In genomic region chr2:19430746-19431145, GRCm38 (mm10) we compare ENCODE assay signal across 10 mouse cellular contexts. TPM values are rescaled to one million over a fixed set of nuclear protein-coding genes. Genes with fewer than 3 reads are reported as not detected.
DNase-seq lines count a peak whose midpoint lies in the region; ATAC-seq and TF ChIP-seq lines count a peak whose summit lies in the region.
"Had no signal": no experiment of that assay in that cellular context is flagged by ENCODE, and none has a peak within 500 bp of the region (broad histone marks: within the 10 kb centered on the region; RNA-seq: fewer than 3 reads in every experiment).

No protein-coding gene starts in this region.

- peak overlapping the region; percentile 73 for H3K4me3 ChIP-seq in E14TG2a.4 (replicated peaks; ENCODE audit: low read length)
- H3K4me3 ChIP-seq in forebrain, embryonic 11.5 days (ENCODE audit: low read depth, low read length), result peak overlapping the region; percentile 14; the same call in 1 of the 2 replicates
- H3K4me3 ChIP-seq in limb, embryonic 15.5 days, result no peak overlapping the region

- WGBS in forebrain, embryonic 11.5 days, result under 1% methylated on average over 33 of the region's 33 CpGs
- under 1% methylated on average over 33 of the region's 33 CpGs for WGBS in limb, embryonic 15.5 days

- H3K4me1 ChIP-seq in E14TG2a.4 (replicated peaks; ENCODE audit: low read depth, low read length), result peaks cover 15% of the 10 kb centered on the region
- 0 out of 2 replicates have a peak, but pooled peaks cover 7% of the 10 kb centered on the region for H3K4me1 ChIP-seq in forebrain, embryonic 11.5 days (replicated peaks; ENCODE audit: control insufficient read depth, insufficient read depth, low read length)
- H3K4me1 ChIP-seq in limb, embryonic 15.5 days, result peaks cover 16% of the 10 kb centered on the region

- no peak overlapping the region for H3K27ac ChIP-seq in forebrain, embryonic 11.5 days (ENCODE audit: low read depth, low read length)
- no peak overlapping the region for H3K27ac ChIP-seq in limb, embryonic 15.5 days

- no peaks in the 10 kb centered on the region for H3K36me3 ChIP-seq in E14TG2a.4 (ENCODE audit: insufficient read depth, low read length)
- H3K36me3 ChIP-seq in forebrain, embryonic 11.5 days (ENCODE audit: control insufficient read depth, insufficient read depth, low read length), result no peaks in the 10 kb centered on the region
- no peaks in the 10 kb centered on the region for H3K36me3 ChIP-seq in limb, embryonic 15.5 days

- ATAC-seq in forebrain, embryonic 11.5 days (replicated peaks; ENCODE audit: low FRiP score), result 0 out of 2 replicates have a peak, but pooled peaks have one; percentile 59
- ATAC-seq in limb, embryonic 15.5 days (ENCODE audit: insufficient number of reproducible peaks, low FRiP score, low TSS enrichment, low read depth), result no peak

- H3K4me2 ChIP-seq in forebrain, embryonic 11.5 days (ENCODE audit: low read depth, low read length, severe bottlenecking), result peak overlapping the region; percentile 45
- peak overlapping the region; percentile 29; the same call in 1 of the 2 replicates for H3K4me2 ChIP-seq in limb, embryonic 15.5 days

- H3K9me3 ChIP-seq in E14TG2a.4 (ENCODE audit: low read length), result peaks cover 14% of the 10 kb centered on the region
- no peaks in the 10 kb centered on the region for H3K9me3 ChIP-seq in forebrain, embryonic 11.5 days (ENCODE audit: control insufficient read depth, low read length)
- no peaks in the 10 kb centered on the region for H3K9me3 ChIP-seq in limb, embryonic 15.5 days

- intact Hi-C loops in heart, postnatal 36 days (cut with DNase I), result no loop called here

- peaks cover 83% of the 10 kb centered on the region for H3K27me3 ChIP-seq in E14TG2a.4 (ENCODE audit: insufficient read depth, low read length)
- H3K27me3 ChIP-seq in forebrain, embryonic 11.5 days (ENCODE audit: control insufficient read depth, insufficient read depth, low read length), result peaks cover 71% of the 10 kb centered on the region
- H3K27me3 ChIP-seq in limb, embryonic 15.5 days, result peaks cover 88% of the 10 kb centered on the region

- no peak overlapping the region for H3K9ac ChIP-seq in forebrain, embryonic 11.5 days (ENCODE audit: low read length)
- no peak overlapping the region for H3K9ac ChIP-seq in limb, embryonic 15.5 days

- peak; percentile 79 for DNase-seq in heart, adult 11 months
- DNase-seq in heart, postnatal 36 days, result no peak
- peak; percentile 59 for DNase-seq in forebrain, embryonic 11.5 days (ENCODE audit: low spot score)
- DNase-seq in layer of hippocampus, postnatal 25 days (ENCODE audit: extremely low spot score in 1 of 2, low spot score in 1 of 2), result no peak
- no peak for DNase-seq in thymus, postnatal 10 days (ENCODE audit: low spot score in 2 of 2)
- no peak for DNase-seq in thymus, adult 18-20 months

- TF ChIP-seq CTCF in E14TG2a.4 (conservative IDR thresholded peaks at IDR 0.05; ENCODE audit: low read length), result no peak

RNA-seq across cellular contexts. Expression of gene Ptf1a, which starts 14.7 kb away (rescaled TPM):
- not detected for total RNA-seq in heart, postnatal 36 days (2021)
- polyA plus RNA-seq in forebrain, embryonic 11.5 days (2014; fragmentation: Nextera tagmentation; extraction: Ambion mirVana), result 0.17 TPM in 1 of 2 replicates, not detected in the other
- polyA plus RNA-seq in limb, embryonic 15.5 days (2015; fragmentation: Nextera tagmentation; extraction: Ambion mirVana), result not detected in 2 replicates
- total RNA-seq in layer of hippocampus, postnatal 25 days (2021), result not detected
- total RNA-seq: adrenal gland, adult 18-20 months had no signal
- polyA plus RNA-seq: large intestine, adult 2 months had no signal

RNA-seq across cellular contexts. Expression of gene Msrb2, which starts 59.5 kb away (rescaled TPM):
- 10 to 100 TPM; 64.8 to 68.8 TPM for total RNA-seq in heart, postnatal 36 days (2021)
- polyA plus RNA-seq in forebrain, embryonic 11.5 days (2014; fragmentation: Nextera tagmentation; extraction: Ambion mirVana), result 10.3 and 12.1 TPM in 2 replicates
- polyA plus RNA-seq in limb, embryonic 15.5 days (2015; fragmentation: Nextera tagmentation; extraction: Ambion mirVana), result 22.6 and 25.4 TPM in 2 replicates
- total RNA-seq in layer of hippocampus, postnatal 25 days (2021), result 10 to 100 TPM; 23.5 to 29.4 TPM

Comparison
In these comparisons a context has a peak if more than half of its experiments do, and no peak if none do; other contexts are left out.
1. DNase-seq: peak in heart, adult 11 months (single experiment) and forebrain, embryonic 11.5 days (single experiment); none in heart, postnatal 36 days (0 of 2), layer of hippocampus, postnatal 25 days (0 of 2), thymus, postnatal 10 days (0 of 2) and thymus, adult 18-20 months (0 of 2).